Mouse (Mus musculus) small intestine, adult 2 months (tissue): ENCODE results near the gene Foxp4.

Experiments used
- CTCF ChIP-seq: fragments of 200-500 bp; IDR thresholded peaks from 2 replicates; pipeline ENCODE4 v1.5.1; 2012; ENCODE audit warnings: low read depth, mild to moderate bottlenecking, control low read depth, inconsistent platforms, low read length, moderate library complexity, mixed read lengths; ENCODE audit not compliant: insufficient replicate concordance, insufficient read length; ENCODE audit errors: extremely low read depth
- POLR2A ChIP-seq: fragments of 200-500 bp; IDR thresholded peaks from 2 replicates; pipeline ENCODE4 v1.6.1; 2012; ENCODE audit warnings: low read depth, mild to moderate bottlenecking, control low read depth, inconsistent platforms, low read length, moderate library complexity

- TF ChIP-seq POLR2A (no peak), CTCF (no peak)
Measured at GRCm38 (mm10) chr17:47949441-47949840, 25.0 kb upstream of the Foxp4 start.
